Mouse (Mus musculus) hematopoietic multipotent progenitor cell, adult 10-12 weeks (in vitro differentiated cells): Measurements from ENCODE around the gene Med9. TPM values are rescaled to one million over a fixed set of nuclear protein-coding genes. Genes with fewer than 3 reads are reported as not detected.

Experiments
- polyA plus RNA-seq: library from polyadenylated mRNA; stranded (reverse); fragments of >175 nt; gene quantifications from 2 replicates; pipeline ENCODE4 v1.2.3, GENCODE M21; 2012; ENCODE audit warnings: low replicate concordance

Med9 gene
- polyA plus RNA-seq: 18.5 and 30.9 TPM in 2 replicates

GRCm38 (mm10) chr11:59947752-59948400 is at the start of gene Med9:
TSS of gene Med9 (plus strand) at chr11:59948206.

GRCm38 (mm10) chr11:59964818-59965217 is 16.8 kb downstream of the Med9 start, which contains the start of gene Rasd1:
TSS of gene Rasd1 (minus strand) at chr11:59964944.

Other genes starting within 250 kb of the Med9 start
- 0.10 and 0.17 TPM in 2 replicates for gene Pld6, start 160.6 kb upstream of the Med9 start, polyA plus RNA-seq
- gene Flcn, start 138.2 kb upstream of the Med9 start, polyA plus RNA-seq: 21.5 and 55.5 TPM in 2 replicates
- 8.8 and 13.7 TPM in 2 replicates for gene Nt5m, start 108.8 kb upstream of the Med9 start, polyA plus RNA-seq
- 11.0 and 14.2 TPM in 2 replicates for gene Cops3, start 108.4 kb upstream of the Med9 start, polyA plus RNA-seq
- gene Rasd1, start 16.7 kb downstream of the Med9 start, polyA plus RNA-seq: 0.07 and 0.11 TPM in 2 replicates
- 0.73 and 3.8 TPM in 2 replicates for gene Pemt, start 98.3 kb downstream of the Med9 start, polyA plus RNA-seq
- gene Rai1, start 156.8 kb downstream of the Med9 start, polyA plus RNA-seq: 80.1 and 103 TPM in 2 replicates